Mouse (Mus musculus) G1E (cell line): ENCODE data around the gene Plcb4.

ENCODE experiments used
- CTCF ChIP-seq: IDR thresholded peaks from 2 replicates; pipeline ENCODE4 v1.5.1; 2012; ENCODE audit warnings: low read depth, low read length, inconsistent platforms, mixed read lengths
- POLR2AphosphoS5 ChIP-seq: IDR thresholded peaks from 2 replicates; pipeline ENCODE4 v1.6.1; 2012; ENCODE audit warnings: low read depth, low read length, inconsistent platforms; ENCODE audit not compliant: insufficient replicate concordance
- TAL1 ChIP-seq: conservative IDR thresholded peaks from 2 replicates; pipeline ENCODE4 v1.6.1; 2012; ENCODE audit warnings: low read depth, low read length, inconsistent platforms, mixed read lengths

DNA sequence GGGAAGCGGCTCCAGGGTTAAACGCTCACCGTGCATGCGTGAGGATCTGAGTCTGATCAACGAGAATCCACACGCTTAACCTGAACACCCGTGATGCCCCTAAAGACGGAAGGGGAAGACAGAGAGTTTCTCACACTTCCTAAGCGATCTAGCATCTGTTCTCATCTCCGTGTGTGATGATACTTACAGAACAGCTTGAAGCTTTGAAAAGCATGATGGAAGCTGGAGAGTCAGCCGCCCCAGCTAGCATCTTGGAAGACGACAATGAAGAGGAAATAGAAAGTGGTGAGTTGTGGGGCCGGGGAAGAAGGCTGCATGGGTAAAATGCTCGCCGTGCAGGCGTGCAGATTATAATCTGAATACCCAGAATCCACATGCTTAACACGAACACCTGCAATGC is 299.6 kb downstream of the Plcb4 start:
- TF ChIP-seq CTCF: no peak
- no peak for TF ChIP-seq TAL1
- no peak for TF ChIP-seq POLR2AphosphoS5
